Mouse (Mus musculus) midbrain, embryonic 10.5 days (tissue): ENCODE measurements around the gene Ptf1a. TPM values are rescaled to one million over a fixed set of nuclear protein-coding genes. Genes with fewer than 3 reads are reported as not detected.

ENCODE experiments used
- DNase-seq: peaks from one replicate; pipeline ENCODE4 v3.0.0-alpha.2; 2017; ENCODE audit warnings: low spot score
- H3K27ac ChIP-seq: fragments of 300-500 bp; sonication (generic); replicated peaks from 2 replicates; pipeline ENCODE4 v1.5.1; 2016; ENCODE audit warnings: mild to moderate bottlenecking
- H3K27me3 ChIP-seq: fragments of 300-500 bp; sonication (generic); 2 replicates; pipeline ENCODE4 v1.6.1; 2016; ENCODE audit warnings: low read depth, mild to moderate bottlenecking; ENCODE audit not compliant: poor library complexity, severe bottlenecking
- H3K36me3 ChIP-seq: fragments of 300-500 bp; sonication (generic); 2 replicates; pipeline ENCODE4 v1.6.1; 2016; ENCODE audit warnings: mild to moderate bottlenecking, moderate library complexity
- H3K4me1 ChIP-seq: fragments of 300-500 bp; sonication (generic); 2 replicates; pipeline ENCODE4 v1.6.1; 2016
- H3K4me3 ChIP-seq: fragments of 300-500 bp; sonication (generic); 2 replicates; pipeline ENCODE4 v1.5.1; 2016; ENCODE audit warnings: mild to moderate bottlenecking, moderate library complexity
- H3K9me3 ChIP-seq: fragments of 300-500 bp; sonication (generic); replicated peaks from 2 replicates; pipeline ENCODE4 v1.6.1; 2016; ENCODE audit warnings: mild to moderate bottlenecking
- WGBS: fragments of 180-500 bp; shearing (Covaris S2); methylation state at CpG from one replicate; pipeline ENCODE4 v1.1.7; 2016; 5-methylcytosine and 5-hydroxymethylcytosine counted together
- polyA plus RNA-seq: library from polyadenylated mRNA; unstranded; fragments of >200 nt; fragmentation: Nextera tagmentation; extraction: Ambion mirVana; gene quantifications from 2 replicates; pipeline ENCODE4 v1.2.1, GENCODE M21; 2016

The Ptf1a gene
- polyA plus RNA-seq, 1 experiment from 2014 or later, result 0.69 TPM

GRCm38 (mm10) chr2:19461940-19462339 is 16.5 kb downstream of the Ptf1a start:
- Histone ChIP-seq H3K27ac (no peak overlapping the region), H3K36me3 (no peaks in the 10 kb centered on the region), H3K9me3 (no peaks in the 10 kb centered on the region), H3K27me3 (peaks cover 69% of the 10 kb centered on the region), H3K4me1 (peaks cover 24% of the 10 kb centered on the region), H3K4me3 (no peak overlapping the region)
- no peak for DNase-seq
- WGBS, result 34% methylated on average over 2 of the region's 2 CpGs

DNA sequence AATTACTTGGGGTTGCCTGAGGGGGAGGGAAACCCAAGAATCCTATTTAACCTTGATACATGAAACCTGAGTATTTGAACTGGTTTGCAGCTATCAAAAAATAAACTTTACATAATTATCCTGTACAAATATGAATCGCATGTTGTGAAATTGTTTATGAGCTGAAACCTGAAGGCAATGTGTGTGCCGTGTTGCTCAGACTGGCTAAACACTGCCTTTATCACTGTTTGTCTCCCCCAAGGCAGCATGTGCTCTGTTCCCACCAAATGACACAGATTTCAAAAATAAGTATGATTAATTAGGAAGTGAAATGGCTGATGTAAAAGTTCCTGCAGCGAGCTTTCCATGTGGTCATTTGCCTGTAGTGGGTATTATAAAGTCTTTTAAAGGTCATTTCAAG is 44.8 kb downstream of the Ptf1a start:
- WGBS, result 88% methylated on average over 3 of the region's 3 CpGs
- DNase-seq, result no peak
- no peaks in the 10 kb centered on the region for H3K4me1 ChIP-seq
- no peak overlapping the region for H3K4me3 ChIP-seq
- H3K27me3 ChIP-seq, result no peaks in the 10 kb centered on the region
- H3K36me3 ChIP-seq, result no peaks in the 10 kb centered on the region
- H3K27ac ChIP-seq, result no peak overlapping the region
- H3K9me3 ChIP-seq, result no peaks in the 10 kb centered on the region

Other genes with a start within 250 kb of the Ptf1a start
- 0.40 and 0.51 TPM in 2 replicates for gene Armc3, start 246.4 kb upstream of the Ptf1a start, polyA plus RNA-seq
- 14.5 and 16.8 TPM in 2 replicates for gene Msrb2, start 74.2 kb upstream of the Ptf1a start, polyA plus RNA-seq
- gene 4921504E06Rik, start 108.3 kb downstream of the Ptf1a start, polyA plus RNA-seq, result not detected in 2 replicates
- 0.64 and 0.71 TPM in 2 replicates for gene Otud1, start 212.1 kb downstream of the Ptf1a start, polyA plus RNA-seq